Mouse (Mus musculus): Measurements from ENCODE around the gene Tcf7l2. TPM values are rescaled to one million over a fixed set of nuclear protein-coding genes. Genes with fewer than 3 reads are reported as not detected.
A peak's percentile ranks its signal among the peaks of the same experiment; 100 is the strongest.

Gene Tcf7l2
- polyA plus RNA-seq (2015; fragmentation: Nextera tagmentation; extraction: Ambion mirVana): 29.6 and 36.3 TPM in 2 replicates

DNA sequence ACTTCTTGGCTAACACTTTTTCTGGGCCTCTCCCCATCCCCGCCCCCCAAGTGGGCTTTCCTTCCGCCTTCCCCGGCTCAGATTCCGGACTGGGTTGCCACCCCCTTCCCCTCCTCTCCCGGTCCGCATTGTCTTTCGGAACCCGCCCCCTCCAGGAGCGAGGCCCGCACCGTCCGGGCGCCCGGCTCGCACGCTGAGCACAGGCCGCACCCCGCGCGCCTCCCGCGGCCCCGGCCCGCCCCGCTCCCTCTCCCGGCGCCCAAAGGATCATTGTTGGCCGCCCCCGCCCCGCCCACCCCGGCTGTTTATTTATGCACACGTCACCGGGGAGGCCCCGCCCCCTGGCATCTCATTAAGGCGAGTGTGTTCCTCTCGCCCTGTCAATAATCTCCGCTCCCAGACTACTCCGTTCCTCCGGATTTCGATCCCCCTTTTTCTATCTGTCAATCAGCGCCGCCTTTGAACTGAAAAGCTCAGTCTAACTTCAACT is at the start of gene Tcf7l2:
Tcf7l2 (plus strand) TSS at position 382 of the 490 bp plus-strand sequence.
- ATAC-seq (ENCODE audit: low FRiP score): peak; percentile 87
- H3K4me2 ChIP-seq: peak within 1 kb of the TSS; percentile 61
- no peaks in the 10 kb centered on the region for H3K9me3 ChIP-seq
- peak within 1 kb of the TSS; percentile 48 for H3K4me3 ChIP-seq
- peaks cover 38% of the 10 kb centered on the region for H3K27me3 ChIP-seq
- H3K4me1 ChIP-seq (replicated peaks): peaks cover 47% of the 10 kb centered on the region
- H3K9ac ChIP-seq: peak within 1 kb of the TSS; percentile 77
- 1% methylated on average over 37 of the region's 42 CpGs for whole genome bisulfite sequencing
- no peaks in the 10 kb centered on the region for H3K36me3 ChIP-seq
- H3K27ac ChIP-seq: peak within 1 kb of the TSS; percentile 83

DNA sequence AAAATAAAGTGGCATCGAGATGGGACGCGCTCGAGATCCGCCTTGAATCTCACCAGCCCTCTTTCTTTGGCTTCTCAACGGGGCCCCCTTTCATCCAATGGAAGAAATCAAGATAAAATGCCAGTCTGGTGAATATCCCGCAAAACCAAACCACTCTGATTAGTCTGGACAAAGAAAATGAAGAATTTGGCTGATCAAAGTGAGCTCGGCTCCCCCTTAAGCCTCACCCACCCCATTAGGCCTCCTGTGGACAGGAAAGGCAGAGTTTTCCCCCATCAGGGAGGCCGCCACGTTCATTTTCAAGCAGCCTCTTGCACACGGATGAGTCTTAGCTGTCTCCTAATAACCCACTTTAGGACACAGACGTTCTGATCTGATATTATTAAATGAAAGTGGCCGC is 47.0 kb upstream of the Tcf7l2 start:
- H3K36me3 ChIP-seq: no peaks in the 10 kb centered on the region
- H3K9ac ChIP-seq: no peak overlapping the region
- 0 out of 2 replicates have a peak overlapping the region, but pooled peaks have one; percentile 10 for H3K4me2 ChIP-seq
- H3K4me1 ChIP-seq (replicated peaks): peaks cover 5% of the 10 kb centered on the region
- ATAC-seq (ENCODE audit: low FRiP score): no peak
- WGBS: 24% methylated on average over 13 of the region's 13 CpGs
- H3K9me3 ChIP-seq: no peaks in the 10 kb centered on the region
- no peak overlapping the region for H3K4me3 ChIP-seq
- peaks cover 33% of the 10 kb centered on the region for H3K27me3 ChIP-seq
- no peak overlapping the region for H3K27ac ChIP-seq

DNA sequence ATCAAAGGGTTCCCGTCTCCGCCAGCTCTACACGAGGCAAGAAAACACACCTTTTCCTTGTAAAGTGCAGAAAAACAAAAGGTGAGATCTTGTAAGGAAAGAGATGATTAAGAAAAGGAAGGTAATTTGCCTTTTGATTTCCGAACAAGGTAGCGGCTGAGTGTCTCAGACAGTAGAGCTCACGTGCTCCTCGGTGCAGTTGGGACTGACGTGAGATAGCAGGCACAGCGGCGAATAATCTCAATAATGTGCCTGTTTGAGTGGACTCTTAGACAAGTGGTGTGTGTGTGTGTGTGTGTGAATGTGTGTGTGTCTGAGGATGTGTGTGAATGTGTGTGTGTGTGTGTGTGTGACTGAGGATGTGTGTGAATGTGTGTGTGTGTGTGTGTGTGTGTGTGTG is 46.2 kb upstream of the Tcf7l2 start:
- Histone ChIP-seq H3K36me3 (no peaks in the 10 kb centered on the region), H3K9ac (no peak overlapping the region), H3K4me2 (no peak overlapping the region), H3K9me3 (no peaks in the 10 kb centered on the region), H3K4me3 (no peak overlapping the region), H3K4me1 (replicated peaks) (peaks cover 5% of the 10 kb centered on the region), H3K27ac (no peak overlapping the region), H3K27me3 (peaks cover 33% of the 10 kb centered on the region)
- WGBS: 79% methylated on average over 10 of the region's 10 CpGs
- ATAC-seq (ENCODE audit: low FRiP score): no peak

DNA sequence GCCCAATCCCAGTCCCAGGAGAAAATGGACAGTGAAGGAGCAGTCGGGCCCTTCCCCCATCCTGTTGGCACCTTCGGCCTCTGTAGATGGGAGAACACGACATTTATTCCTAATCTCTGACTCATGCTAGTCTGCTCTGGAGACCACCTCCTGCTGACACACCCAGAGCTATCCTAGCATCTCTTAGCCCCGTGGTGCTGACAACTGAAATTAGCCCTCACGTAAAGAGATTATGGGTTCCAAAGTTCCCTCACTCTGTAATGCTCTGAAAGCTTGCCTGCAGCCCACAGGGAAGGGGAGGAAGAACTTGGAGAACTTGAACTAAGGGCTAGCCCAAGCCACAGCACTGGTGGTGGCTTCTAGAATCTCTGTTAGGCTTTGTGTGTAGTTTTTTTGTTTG is 42.7 kb upstream of the Tcf7l2 start:
- no peak overlapping the region for H3K4me3 ChIP-seq
- H3K9me3 ChIP-seq: no peaks in the 10 kb centered on the region
- H3K4me2 ChIP-seq: no peak overlapping the region
- WGBS: 82% methylated on average over 5 of the region's 5 CpGs
- H3K4me1 ChIP-seq (replicated peaks): peaks cover 5% of the 10 kb centered on the region
- no peaks in the 10 kb centered on the region for H3K36me3 ChIP-seq
- ATAC-seq (ENCODE audit: low FRiP score): no peak
- peaks cover 24% of the 10 kb centered on the region for H3K27me3 ChIP-seq
- no peak overlapping the region for H3K9ac ChIP-seq
- no peak overlapping the region for H3K27ac ChIP-seq

DNA sequence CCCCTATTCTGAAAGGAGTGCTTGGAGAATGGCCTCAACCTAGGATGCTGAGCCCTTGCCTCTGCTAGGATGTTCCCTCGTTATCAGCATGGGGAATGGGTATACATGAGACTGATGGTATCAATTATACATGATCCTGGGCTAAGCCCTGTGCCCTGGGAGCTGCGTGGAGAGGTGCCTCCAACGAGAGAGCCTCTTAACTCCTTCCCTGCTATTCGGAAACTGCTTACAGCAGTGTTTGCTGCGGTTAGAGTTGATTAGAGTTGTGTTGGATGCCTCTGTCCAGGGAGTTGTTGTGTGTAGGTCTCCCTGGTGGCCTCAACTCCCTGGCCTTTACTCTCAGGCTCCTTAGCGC is 41.4 kb upstream of the Tcf7l2 start:
- no peak overlapping the region for H3K27ac ChIP-seq
- H3K36me3 ChIP-seq: no peaks in the 10 kb centered on the region
- 47% methylated on average over 6 of the region's 6 CpGs for WGBS
- H3K27me3 ChIP-seq: peaks cover 14% of the 10 kb centered on the region; the same call in 1 of the 2 replicates
- no peak for ATAC-seq (ENCODE audit: low FRiP score)
- no peaks in the 10 kb centered on the region for H3K9me3 ChIP-seq
- no peak overlapping the region for H3K4me3 ChIP-seq
- H3K4me2 ChIP-seq: no peak overlapping the region
- no peaks in the 10 kb centered on the region for H3K4me1 ChIP-seq (replicated peaks)
- H3K9ac ChIP-seq: no peak overlapping the region

DNA sequence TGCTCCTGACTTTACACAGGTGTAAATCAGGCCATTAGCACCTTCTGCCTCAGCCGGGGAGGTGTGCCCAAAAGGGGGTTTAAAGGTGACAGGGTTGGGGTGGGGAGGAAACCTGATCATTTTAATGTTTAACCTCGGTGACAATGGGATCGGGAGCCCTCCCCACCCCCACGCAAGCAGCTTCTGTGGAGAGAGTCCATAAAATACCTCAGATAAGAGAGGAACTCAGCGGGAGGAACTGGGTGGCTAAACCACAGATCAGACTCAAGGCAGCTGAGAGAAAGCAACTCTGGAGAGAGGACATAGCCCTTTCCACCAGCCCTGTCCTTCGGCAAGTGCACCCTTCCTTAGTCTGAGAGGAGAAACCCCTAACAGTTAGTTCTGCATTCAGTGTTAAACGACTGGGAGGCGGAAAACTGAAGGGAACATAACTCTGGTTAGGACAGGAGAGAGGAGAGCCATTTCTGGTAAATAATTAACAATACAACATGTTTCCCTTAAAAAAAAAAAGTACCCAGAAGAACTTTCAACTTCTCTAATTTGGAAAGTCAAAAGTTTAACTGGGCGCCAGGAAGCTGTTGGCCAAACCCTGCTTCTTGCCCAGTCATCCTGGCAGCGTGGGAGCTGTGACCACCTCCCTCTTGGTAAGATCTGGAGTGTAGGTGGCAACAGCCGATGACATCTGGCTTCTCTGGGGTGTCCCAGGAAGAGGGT is 40.9 kb upstream of the Tcf7l2 start:
- Histone ChIP-seq H3K27me3 (peaks cover 11% of the 10 kb centered on the region; the same call in 1 of the 2 replicates), H3K36me3 (no peaks in the 10 kb centered on the region), H3K4me1 (replicated peaks) (no peaks in the 10 kb centered on the region), H3K9me3 (no peaks in the 10 kb centered on the region), H3K27ac (no peak overlapping the region), H3K9ac (no peak overlapping the region), H3K4me3 (no peak overlapping the region), H3K4me2 (no peak overlapping the region)
- no peak for ATAC-seq (ENCODE audit: low FRiP score)
- WGBS: 53% methylated on average over 11 of the region's 11 CpGs

DNA sequence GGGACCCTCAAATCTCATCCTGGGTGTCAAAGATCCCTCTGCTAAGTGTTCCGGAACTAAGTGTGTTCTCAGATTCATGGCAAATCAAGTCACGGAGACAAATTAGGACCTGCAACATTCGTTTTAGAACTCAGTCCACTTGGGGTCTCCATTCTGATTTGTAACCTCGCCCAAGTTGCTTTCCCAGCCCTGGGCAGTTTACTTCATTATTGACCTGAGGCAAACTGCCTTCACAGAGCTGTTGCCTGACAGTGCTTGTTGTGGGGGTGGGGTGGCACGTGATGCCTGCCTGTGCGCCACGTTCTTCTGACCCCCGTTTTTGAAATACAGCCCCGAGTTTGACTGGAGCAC is 40.4 kb upstream of the Tcf7l2 start:
- no peak for ATAC-seq (ENCODE audit: low FRiP score)
- H3K36me3 ChIP-seq: no peaks in the 10 kb centered on the region
- H3K4me1 ChIP-seq (replicated peaks): no peaks in the 10 kb centered on the region
- 82% methylated on average over 9 of the region's 9 CpGs for WGBS
- H3K27ac ChIP-seq: no peak overlapping the region
- H3K9ac ChIP-seq: no peak overlapping the region
- no peaks in the 10 kb centered on the region for H3K9me3 ChIP-seq
- no peak overlapping the region for H3K4me2 ChIP-seq
- no peak overlapping the region for H3K4me3 ChIP-seq
- peaks cover 11% of the 10 kb centered on the region; the same call in 1 of the 2 replicates for H3K27me3 ChIP-seq

DNA sequence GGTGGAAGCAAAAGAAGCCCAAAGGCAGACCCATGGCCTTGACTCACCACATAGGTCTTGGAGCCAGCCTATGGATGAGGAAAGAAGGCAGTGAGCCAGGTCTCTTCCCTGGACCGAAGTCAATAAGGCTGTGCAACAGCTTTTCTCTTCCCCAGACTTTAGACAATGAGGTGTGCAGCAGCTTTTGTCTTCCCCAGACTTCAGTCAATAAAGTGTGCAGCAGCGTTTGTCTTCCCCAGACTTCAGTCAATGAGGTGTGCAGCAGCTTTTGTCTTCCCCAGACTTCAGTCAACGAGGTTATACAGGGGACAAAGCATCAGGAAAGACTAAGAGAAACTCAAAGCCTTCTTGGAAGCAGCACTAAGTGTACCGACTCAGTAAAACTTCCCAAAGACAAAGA is 39.5 kb upstream of the Tcf7l2 start:
- no peak overlapping the region for H3K9ac ChIP-seq
- 56% methylated on average over 4 of the region's 4 CpGs for WGBS
- peaks cover 7% of the 10 kb centered on the region; the same call in 1 of the 2 replicates for H3K27me3 ChIP-seq
- ATAC-seq (ENCODE audit: low FRiP score): no peak
- no peaks in the 10 kb centered on the region for H3K4me1 ChIP-seq (replicated peaks)
- no peak overlapping the region for H3K27ac ChIP-seq
- H3K4me3 ChIP-seq: no peak overlapping the region
- no peaks in the 10 kb centered on the region for H3K9me3 ChIP-seq
- H3K36me3 ChIP-seq: no peaks in the 10 kb centered on the region
- no peak overlapping the region for H3K4me2 ChIP-seq

DNA sequence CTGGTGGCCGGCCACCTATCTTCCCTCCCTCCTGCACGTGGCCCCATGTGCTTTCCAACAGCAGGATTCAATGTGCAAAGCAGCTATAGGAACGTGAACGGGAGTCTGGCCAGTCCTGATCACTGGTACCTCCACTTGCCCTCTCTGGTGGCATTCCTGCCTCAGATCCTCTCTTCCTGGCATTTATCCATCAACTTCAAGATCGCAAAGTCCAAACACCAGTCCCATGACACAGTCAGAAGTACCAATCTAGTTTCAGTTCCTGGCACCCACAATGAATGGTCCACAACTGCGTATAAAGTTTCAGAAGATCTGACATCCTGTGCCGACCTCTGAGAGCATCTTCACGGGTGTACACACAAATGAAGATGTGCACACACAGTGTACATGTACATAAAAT is 38.9 kb upstream of the Tcf7l2 start:
- Histone ChIP-seq H3K27me3 (0 out of 2 replicates have a peak, but pooled peaks cover 3% of the 10 kb centered on the region), H3K4me3 (no peak overlapping the region), H3K4me2 (no peak overlapping the region), H3K36me3 (no peaks in the 10 kb centered on the region), H3K4me1 (replicated peaks) (no peaks in the 10 kb centered on the region), H3K9ac (no peak overlapping the region), H3K27ac (no peak overlapping the region), H3K9me3 (no peaks in the 10 kb centered on the region)
- ATAC-seq (ENCODE audit: low FRiP score): no peak
- WGBS: 88% methylated on average over 8 of the region's 8 CpGs

DNA sequence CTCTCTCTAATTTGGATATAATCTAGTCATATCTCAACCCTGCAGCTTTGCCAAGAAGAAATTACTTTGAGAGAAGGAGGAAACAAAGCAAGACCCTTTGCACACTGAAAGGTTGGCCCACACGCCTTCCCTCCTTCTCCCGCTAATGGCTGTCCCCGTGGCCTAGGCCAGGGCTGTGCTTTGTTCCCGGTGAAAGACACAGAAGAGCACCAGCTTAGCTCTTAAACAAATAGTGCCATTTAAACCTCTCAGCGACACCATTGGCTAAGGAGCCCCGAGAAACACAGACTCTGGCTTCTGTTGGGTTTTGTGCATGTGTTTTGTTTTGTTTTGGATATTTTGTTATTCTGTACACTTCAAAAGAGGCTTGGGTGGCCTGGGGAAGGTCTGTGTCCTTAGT is 37.5 kb upstream of the Tcf7l2 start:
- Histone ChIP-seq H3K4me3 (no peak overlapping the region), H3K9me3 (no peaks in the 10 kb centered on the region), H3K4me1 (replicated peaks) (no peaks in the 10 kb centered on the region), H3K36me3 (no peaks in the 10 kb centered on the region), H3K27ac (no peak overlapping the region), H3K9ac (no peak overlapping the region), H3K4me2 (no peak overlapping the region), H3K27me3 (no peaks in the 10 kb centered on the region)
- WGBS: 29% methylated on average over 6 of the region's 6 CpGs
- no peak for ATAC-seq (ENCODE audit: low FRiP score)

DNA sequence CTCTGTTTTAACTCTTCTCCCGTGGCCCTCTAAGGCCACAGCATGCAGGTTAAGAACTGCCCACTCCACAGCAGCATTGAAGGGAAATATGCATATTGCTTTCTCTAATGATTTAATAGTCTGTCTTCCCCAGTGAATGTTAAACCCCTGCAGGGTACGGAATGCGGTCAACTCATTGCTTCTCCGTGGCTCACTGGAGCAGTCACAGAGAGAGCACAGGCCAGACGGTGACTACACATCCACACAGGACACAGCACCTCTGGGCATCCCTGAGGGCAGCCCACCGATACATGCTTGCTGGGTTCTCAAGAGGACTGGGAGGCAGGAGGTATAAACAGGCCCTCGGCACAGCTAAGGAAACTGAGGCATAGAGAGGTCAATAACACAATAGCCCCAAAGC is 35.3 kb upstream of the Tcf7l2 start:
- H3K36me3 ChIP-seq: no peaks in the 10 kb centered on the region
- ATAC-seq (ENCODE audit: low FRiP score): no peak
- no peak overlapping the region for H3K9ac ChIP-seq
- no peak overlapping the region for H3K4me2 ChIP-seq
- H3K4me1 ChIP-seq (replicated peaks): no peaks in the 10 kb centered on the region
- H3K9me3 ChIP-seq: no peaks in the 10 kb centered on the region
- no peak overlapping the region for H3K27ac ChIP-seq
- 69% methylated on average over 7 of the region's 7 CpGs for WGBS
- no peaks in the 10 kb centered on the region for H3K27me3 ChIP-seq
- no peak overlapping the region for H3K4me3 ChIP-seq

DNA sequence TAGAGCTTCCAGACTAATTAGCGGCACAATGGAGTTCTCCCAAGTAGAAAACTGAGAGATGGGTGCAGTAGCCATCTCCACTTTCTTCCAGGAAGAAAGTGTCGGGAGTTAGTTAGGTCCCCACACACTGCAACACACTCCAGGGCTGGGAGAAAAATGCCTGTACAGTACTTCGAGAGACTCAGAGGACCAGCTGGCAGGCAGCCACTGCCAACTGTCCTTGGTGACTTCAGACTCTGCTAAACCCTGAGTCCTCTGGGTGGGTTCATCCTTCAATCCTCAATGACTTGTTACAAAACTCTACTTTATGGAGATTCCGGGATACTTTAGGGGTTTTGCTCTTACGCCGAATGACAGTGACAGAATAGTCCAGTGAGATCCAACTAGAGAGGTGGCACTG is 34.8 kb upstream of the Tcf7l2 start:
- Histone ChIP-seq H3K4me1 (replicated peaks) (no peaks in the 10 kb centered on the region), H3K27ac (no peak overlapping the region), H3K4me3 (no peak overlapping the region), H3K9me3 (no peaks in the 10 kb centered on the region), H3K9ac (no peak overlapping the region), H3K4me2 (no peak overlapping the region), H3K36me3 (no peaks in the 10 kb centered on the region), H3K27me3 (peaks cover 5% of the 10 kb centered on the region; the same call in 1 of the 2 replicates)
- no peak for ATAC-seq (ENCODE audit: low FRiP score)
- 90% methylated on average over 6 of the region's 6 CpGs for WGBS

DNA sequence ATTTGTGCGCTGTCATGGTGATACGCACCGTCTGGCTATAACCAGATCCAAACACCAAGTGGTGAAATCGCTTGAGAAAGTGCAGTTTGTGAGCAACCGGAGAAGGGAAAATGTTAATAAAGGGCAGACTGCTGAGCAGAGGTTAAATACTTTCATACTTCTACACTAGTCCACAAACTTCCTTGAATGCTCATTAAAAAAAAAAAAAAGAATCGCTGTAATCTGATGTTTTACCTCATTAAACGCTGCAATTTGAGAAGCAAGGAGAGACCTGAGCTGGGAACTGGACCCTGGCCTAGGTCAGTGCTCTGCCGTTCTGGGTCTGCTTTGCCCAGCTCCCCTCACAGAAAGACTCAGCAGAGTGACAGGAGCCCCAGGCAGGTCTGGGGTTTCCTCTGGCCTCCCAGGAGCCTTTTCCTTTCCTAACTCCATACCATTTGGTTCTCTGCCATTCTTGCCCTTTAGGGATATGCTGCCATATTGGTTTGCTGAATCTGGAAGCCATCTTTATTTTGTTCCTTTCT is 33.5 kb upstream of the Tcf7l2 start:
- Histone ChIP-seq H3K4me2 (no peak overlapping the region), H3K9ac (no peak overlapping the region), H3K4me3 (no peak overlapping the region), H3K27ac (no peak overlapping the region), H3K9me3 (no peaks in the 10 kb centered on the region), H3K36me3 (no peaks in the 10 kb centered on the region), H3K27me3 (peaks cover 9% of the 10 kb centered on the region; the same call in 1 of the 2 replicates), H3K4me1 (replicated peaks) (no peaks in the 10 kb centered on the region)
- WGBS: 88% methylated on average over 8 of the region's 8 CpGs
- no peak for ATAC-seq (ENCODE audit: low FRiP score)
